Mouse (Mus musculus): ENCODE results near the gene Lrrc57.

DNA sequence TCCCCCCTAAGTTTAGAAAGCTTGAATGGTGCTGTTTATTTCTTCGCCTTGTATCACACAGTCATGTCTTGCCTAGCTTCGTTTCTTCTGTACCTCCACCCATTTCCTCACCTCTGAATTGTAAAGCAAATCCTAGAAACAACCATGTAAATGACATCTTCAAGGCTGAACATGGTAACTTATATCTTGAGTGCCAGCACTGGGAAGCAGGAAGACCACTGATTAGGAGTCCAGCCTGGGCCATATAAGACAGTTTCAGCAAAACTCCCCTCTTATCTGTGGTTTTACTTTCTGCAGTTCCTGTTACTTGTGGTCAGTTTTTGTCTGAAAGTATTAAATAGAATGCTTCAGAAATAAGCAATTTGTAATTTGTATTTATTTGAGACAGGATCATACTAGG is 33.3 kb downstream of the Lrrc57 start:
- no peak for TF ChIP-seq CTCF (IDR thresholded peaks at IDR 0.05; ENCODE audit: control insufficient read depth, insufficient read depth, insufficient read length)
- no peak for TF ChIP-seq MYOG (IDR thresholded peaks at IDR 0.05; ENCODE audit: control insufficient read depth, extremely low read depth, insufficient read length)
- TF ChIP-seq MYOD1 (IDR thresholded peaks at IDR 0.05; ENCODE audit: control insufficient read depth, insufficient read length, low read depth) = no peak
- no peak for TF ChIP-seq USF1 (IDR thresholded peaks at IDR 0.05; ENCODE audit: low read depth)
- TF ChIP-seq CEBPB (IDR thresholded peaks at IDR 0.05; ENCODE audit: low read depth) = no peak
